Mouse (Mus musculus) embryonic stem cell, embryonic (primary cell): Measurements from ENCODE around the gene Psmg3.

Source experiments
- CTCF ChIA-PET, 4 experiments: fragments of 300-600 bp in 2 of 4; fragments of 350-600 bp in 2 of 4; sonication (Branson Sonifier 250); formaldehyde crosslinking; loops; one replicate each; lab custom pipeline; 2022; ENCODE audit warnings: inconsistent platforms in 2 of 4; lab: Charles Lee
- POLR2A ChIA-PET, 4 experiments: fragments of 300-600 bp in 2 of 4; fragments of 350-600 bp in 2 of 4; sonication (Branson Sonifier 250); formaldehyde crosslinking; loops; one replicate each; lab custom pipeline; 2022; ENCODE audit warnings: antibody characterized with exemption in 4 of 4, inconsistent platforms in 1 of 4; lab: Charles Lee

The Psmg3 gene

GRCm38 (mm10) chr5:139821466-139822459 is 4.9 kb downstream of the Psmg3 start:
- ChIA-PET POLR2A (interaction anchor here in 2 of 4 experiments (0.6 to 2.0 kb wide), 13 partner anchors 9 to 510 kb away, joined by 3 to 7 read pairs (median 4); partner anchors contain the start of gene Mrm2 (in 1 of the 2)), CTCF (interaction anchor here in 1 of 4 experiments (0.9 to 1.4 kb wide), 2 partner anchors 12 to 18 kb away, joined by 3 to 5 read pairs; no protein-coding TSS in a partner anchor)

- ChIA-PET POLR2A (interaction anchor here in 3 of 4 experiments (0.5 to 1.5 kb wide), 4 partner anchors 10 to 690 kb away, joined by 3 to 4 read pairs (median 3); no protein-coding TSS in a partner anchor), CTCF (interaction anchor here (0.5 to 2.1 kb wide), 25 partner anchors 10 to 347 kb away, joined by 3 to 11 read pairs (median 4); partner anchors contain the start of gene Ints1 (in 1 of the 4))
Measured at GRCm38 (mm10) chr5:139819538-139820181, 7.0 kb downstream of the Psmg3 start, which contains the start of gene Tmem184a. Tmem184a (minus strand) TSS chr5:139819917.

- ChIA-PET CTCF (interaction anchor here (0.5 to 2.1 kb wide), 32 partner anchors 9 to 348 kb away, joined by 3 to 11 read pairs (median 3); partner anchors contain the start of gene Ints1 (in 1 of the 4)), POLR2A (interaction anchor here in 3 of 4 experiments (0.5 to 1.5 kb wide), 6 partner anchors 9 to 689 kb away, joined by 3 to 4 read pairs (median 3); no protein-coding TSS in a partner anchor)
Measured at GRCm38 (mm10) chr5:139818801-139819200, 7.9 kb downstream of the Psmg3 start.

- ChIA-PET POLR2A (interaction anchor here in 3 of 4 experiments (0.8 to 1.0 kb wide), 3 partner anchors 9 to 100 kb away, joined by 3 to 4 read pairs (median 4); no protein-coding TSS in a partner anchor), CTCF (interaction anchor here (0.6 to 2.1 kb wide), 29 partner anchors 8 to 732 kb away, joined by 3 to 10 read pairs (median 3); partner anchors contain the start of genes Gm26938 (in 2 of the 4) and Psmg3 (in 2 of the 4))
Measured at GRCm38 (mm10) chr5:139818056-139818455, 8.6 kb downstream of the Psmg3 start.

- CTCF ChIA-PET, result interaction anchor here (0.6 to 2.1 kb wide), 17 partner anchors 8 to 732 kb away, joined by 3 to 11 read pairs (median 4); partner anchors contain the start of genes Gm26938 (in 2 of the 4) and Psmg3 (in 2 of the 4)
- POLR2A ChIA-PET, result interaction anchor here in 2 of 4 experiments (0.8 to 1.0 kb wide), 2 partner anchors 8 to 100 kb away, joined by 3 to 4 read pairs; no protein-coding TSS in a partner anchor
Measured at GRCm38 (mm10) chr5:139817292-139817691, 9.4 kb downstream of the Psmg3 start.

GRCm38 (mm10) chr5:139816445-139816844 is 10.2 kb downstream of the Psmg3 start:
- CTCF ChIA-PET, result interaction anchor here in 1 of 4 experiments (0.6 kb wide), 1 partner anchor 324 kb away, joined by 3 read pairs; no protein-coding TSS in a partner anchor

GRCm38 (mm10) chr5:139815964-139816363 is 10.7 kb downstream of the Psmg3 start:
- POLR2A ChIA-PET, result no interaction called here
- CTCF ChIA-PET, result interaction anchor here in 1 of 4 experiments (0.6 kb wide), 2 partner anchors 325 to 499 kb away, joined by 3 to 5 read pairs; no protein-coding TSS in a partner anchor

More at GRCm38 (mm10) chr5:139816445-139816844, 10.2 kb downstream of the Psmg3 start:
- POLR2A ChIA-PET, result no interaction called here

GRCm38 (mm10) chr5:139813963-139814381 is 12.7 kb downstream of the Psmg3 start:
- ChIA-PET CTCF (interaction anchor here (0.6 to 2.6 kb wide), 6 partner anchors 10 to 575 kb away, joined by 3 to 10 read pairs (median 4); partner anchors contain the start of gene Snx8 (in 1 of the 4)), POLR2A (interaction anchor here in 2 of 4 experiments (0.6 to 1.9 kb wide), 5 partner anchors 10 to 24 kb away, joined by 3 to 9 read pairs (median 5); no protein-coding TSS in a partner anchor)

- ChIA-PET POLR2A (interaction anchor here in 3 of 4 experiments (0.5 to 1.9 kb wide), 6 partner anchors 8 to 1553 kb away, joined by 3 to 9 read pairs (median 5); no protein-coding TSS in a partner anchor), CTCF (interaction anchor here in 3 of 4 experiments (0.7 to 2.6 kb wide), 5 partner anchors 9 to 576 kb away, joined by 3 to 10 read pairs (median 4); partner anchors contain the start of genes Mrm2 (in 1 of the 3) and Snx8 (in 1 of the 3))
Measured at GRCm38 (mm10) chr5:139813126-139813490, 13.6 kb downstream of the Psmg3 start.

GRCm38 (mm10) chr5:139812398-139813125 is 14.1 kb downstream of the Psmg3 start:
- CTCF ChIA-PET, result interaction anchor here in 3 of 4 experiments (0.6 to 2.6 kb wide), 5 partner anchors 9 to 519 kb away, joined by 3 to 10 read pairs (median 4); partner anchors contain the start of gene Mrm2 (in 1 of the 3)
- POLR2A ChIA-PET, result interaction anchor here in 3 of 4 experiments (0.6 to 1.9 kb wide), 5 partner anchors 9 to 19 kb away, joined by 3 to 9 read pairs (median 5); no protein-coding TSS in a partner anchor

GRCm38 (mm10) chr5:139811677-139812397 is 14.8 kb downstream of the Psmg3 start:
- ChIA-PET CTCF (interaction anchor here in 2 of 4 experiments (0.6 to 2.6 kb wide), 3 partner anchors 8 to 470 kb away, joined by 4 to 10 read pairs (median 6); no protein-coding TSS in a partner anchor), POLR2A (interaction anchor here in 1 of 4 experiments (1.2 to 1.8 kb wide), 2 partner anchors 10 to 24 kb away, joined by 3 to 7 read pairs; no protein-coding TSS in a partner anchor)

- ChIA-PET POLR2A (interaction anchor here (0.6 to 1.3 kb wide), 14 partner anchors 8 to 196 kb away, joined by 3 to 10 read pairs (median 3); partner anchors contain the start of genes Gm26938 (in 1 of the 4), Ints1 (in 1 of the 4) and Psmg3 (in 1 of the 4)), CTCF (interaction anchor here (0.5 to 2.1 kb wide), 22 partner anchors 8 to 1610 kb away, joined by 3 to 11 read pairs (median 4); partner anchors contain the start of genes Gm26938 (in 1 of the 4), Ints1 (in 1 of the 4) and Tmem184a (in 1 of the 4))
Measured at GRCm38 (mm10) chr5:139809397-139809796, 17.3 kb downstream of the Psmg3 start.

- ChIA-PET POLR2A (interaction anchor here in 2 of 4 experiments (0.6 to 1.3 kb wide), 6 partner anchors 9 to 128 kb away, joined by 3 to 4 read pairs (median 3); partner anchors contain the start of gene Mafk (in 1 of the 2)), CTCF (interaction anchor here (0.6 to 2.5 kb wide), 5 partner anchors 12 to 126 kb away, joined by 3 to 10 read pairs (median 3); no protein-coding TSS in a partner anchor)
Measured at GRCm38 (mm10) chr5:139805924-139806323, 20.8 kb downstream of the Psmg3 start.

- ChIA-PET CTCF (interaction anchor here (0.5 to 2.5 kb wide), 8 partner anchors 9 to 344 kb away, joined by 3 to 10 read pairs (median 4); no protein-coding TSS in a partner anchor), POLR2A (interaction anchor here in 2 of 4 experiments (1.3 to 2.6 kb wide), 3 partner anchors 8 to 129 kb away, joined by 3 to 9 read pairs (median 4); no protein-coding TSS in a partner anchor)
Measured at GRCm38 (mm10) chr5:139804573-139805111, 22.0 kb downstream of the Psmg3 start.
